Mouse (Mus musculus) adrenal gland, adult 18-20 months (tissue): ENCODE data around the gene Ddx59. TPM values are rescaled to one million over a fixed set of nuclear protein-coding genes. Genes with fewer than 3 reads are reported as not detected.

Source experiments
- DNase-seq, 2 experiments: peaks; one replicate each; pipeline ENCODE4 v3.0.0; 2021 to 2022; ENCODE audit warnings: low spot score in 2 of 2
- long read RNA-seq, 2 experiments: library from polyadenylated mRNA; stranded (forward); transcript quantifications; one replicate each; pipeline ENCODE4 v2.0.0; 2021
- total RNA-seq, 2 experiments: library from RNA; stranded (reverse); gene quantifications; 1 replicate in 1 of 2; 2 replicates in 1 of 2; pipeline ENCODE4 v1.2.3; 2021

The Ddx59 gene
- 10 to 100 TPM; 10.3 to 12.4 TPM for total RNA-seq
- long read RNA-seq, experiment 1, transcript Ddx59-201 (8 exons, 2,166 nt) = major isoform, 7 of 9 reads
- long read RNA-seq, experiment 1, partial matches to known transcripts = 1 of 9 reads
- long read RNA-seq, experiment 1, other reads (novel, unspliced or antisense) = 1 of 9 reads
- long read RNA-seq, experiment 2, transcript Ddx59-201 (8 exons, 2,166 nt) = major isoform, 18 of 28 reads
- long read RNA-seq, experiment 2, partial matches to known transcripts = 5 of 28 reads
- long read RNA-seq, experiment 2, other reads (novel, unspliced or antisense) = 5 of 28 reads

DNA sequence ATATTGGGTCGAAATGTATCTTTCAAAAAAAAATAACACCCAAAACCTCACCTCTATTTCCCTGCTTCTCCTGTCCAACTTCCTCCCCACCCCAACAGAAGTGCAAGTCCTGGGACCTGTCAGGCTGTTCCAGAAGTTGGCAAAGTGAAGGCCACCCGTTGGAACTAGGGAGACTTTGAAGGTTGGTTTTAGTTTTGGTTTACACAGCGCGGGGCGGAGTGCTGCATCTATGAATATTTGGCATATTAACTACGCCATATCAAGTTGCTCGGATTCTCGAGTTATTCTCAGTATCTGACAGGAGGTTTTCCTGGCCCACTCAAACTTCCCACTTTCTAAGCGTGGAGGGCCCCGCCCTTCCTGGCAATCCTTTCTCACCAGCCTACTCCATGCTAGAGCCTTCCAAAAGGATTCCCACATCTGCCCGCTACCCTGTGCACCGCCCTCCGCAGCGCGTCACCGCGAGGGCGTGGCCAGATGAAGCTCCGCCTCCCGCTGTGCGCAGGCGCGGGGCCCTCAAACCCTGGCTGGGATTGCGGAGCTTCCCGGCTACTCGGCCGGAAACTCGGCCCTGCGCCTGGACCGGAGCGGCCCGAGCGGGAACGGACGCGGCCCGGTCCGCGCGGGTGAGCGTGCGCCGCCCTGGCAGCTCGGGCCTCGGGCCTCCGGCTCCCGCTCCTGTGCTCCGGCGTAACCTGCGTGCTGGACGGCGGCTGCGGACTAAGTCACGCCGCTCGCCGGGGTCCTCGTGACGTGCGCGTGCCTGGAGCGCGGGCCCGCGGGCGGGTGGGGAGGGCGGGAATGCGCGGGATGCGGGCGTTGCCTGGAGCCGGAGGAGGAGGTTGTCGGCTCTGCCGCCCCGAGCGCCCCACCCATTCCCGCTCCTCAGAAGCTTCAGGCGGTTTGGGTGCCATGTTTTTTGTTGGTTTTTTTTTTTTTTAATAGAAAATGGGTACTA lies at the start of gene Ddx59:
Gene Ddx59, plus strand, starts transcription at position 474 of the 958 bp plus-strand sequence.
- peak; percentile 100 for DNase-seq

DNA sequence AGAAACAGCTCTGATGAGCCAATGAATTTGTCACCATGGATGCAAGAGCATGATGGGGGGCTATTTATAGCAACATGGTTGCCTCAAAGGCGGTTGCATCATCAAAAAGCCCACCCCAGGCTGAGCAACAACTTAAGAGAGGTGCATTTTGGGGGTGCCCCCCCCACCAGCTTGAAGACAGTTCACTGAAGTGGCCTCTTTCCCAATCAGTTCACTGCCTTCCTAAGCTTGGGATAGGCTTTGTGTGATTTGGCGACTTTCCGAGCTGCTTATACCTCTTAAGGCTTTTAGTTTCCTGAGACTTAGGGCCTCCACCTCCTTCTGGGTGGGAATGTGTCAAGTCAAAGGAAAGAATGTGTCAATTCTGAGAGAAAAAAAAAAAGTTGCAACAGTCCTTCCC lies 49.1 kb upstream of the Ddx59 start:
- DNase-seq = no peak

DNA sequence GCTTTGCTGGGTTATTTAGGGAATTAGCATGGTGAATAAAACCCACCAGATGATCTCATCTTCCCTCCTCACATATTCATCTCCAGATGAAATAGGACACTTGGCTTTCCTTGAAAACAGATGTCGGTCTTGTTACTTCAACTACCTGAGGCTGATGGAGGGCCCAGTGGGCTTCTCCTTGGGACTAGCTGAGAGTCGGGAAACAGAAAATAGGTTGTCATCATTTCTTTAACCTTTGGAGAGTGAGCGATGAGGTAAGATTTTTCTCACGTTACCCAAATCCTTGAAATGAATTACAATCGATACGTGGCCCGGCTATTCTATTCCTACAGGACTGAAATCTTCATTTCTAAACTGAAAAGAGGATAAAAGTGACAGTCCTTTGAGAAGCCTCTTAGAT lies 35.8 kb upstream of the Ddx59 start:
- DNase-seq = no peak

DNA sequence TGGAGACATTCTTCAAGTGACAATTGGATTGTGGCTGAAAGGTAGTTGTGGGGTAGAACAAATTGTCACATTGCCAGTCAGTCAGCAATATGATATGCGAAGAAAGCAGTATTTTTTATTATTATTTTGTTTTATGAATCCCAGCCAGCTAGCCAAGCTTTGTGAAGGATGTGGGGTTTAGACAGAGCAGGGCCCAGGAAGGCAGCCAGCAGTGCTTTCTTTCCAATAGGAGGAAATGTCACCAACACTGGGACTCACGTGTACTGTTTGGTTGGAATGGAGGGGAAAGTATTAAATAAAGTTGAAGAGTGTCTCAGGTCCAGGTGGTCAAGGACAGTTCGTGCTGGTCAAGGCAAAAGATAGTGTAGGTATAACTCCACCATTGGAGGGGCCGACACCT lies 34.9 kb upstream of the Ddx59 start:
- no peak for DNase-seq

DNA sequence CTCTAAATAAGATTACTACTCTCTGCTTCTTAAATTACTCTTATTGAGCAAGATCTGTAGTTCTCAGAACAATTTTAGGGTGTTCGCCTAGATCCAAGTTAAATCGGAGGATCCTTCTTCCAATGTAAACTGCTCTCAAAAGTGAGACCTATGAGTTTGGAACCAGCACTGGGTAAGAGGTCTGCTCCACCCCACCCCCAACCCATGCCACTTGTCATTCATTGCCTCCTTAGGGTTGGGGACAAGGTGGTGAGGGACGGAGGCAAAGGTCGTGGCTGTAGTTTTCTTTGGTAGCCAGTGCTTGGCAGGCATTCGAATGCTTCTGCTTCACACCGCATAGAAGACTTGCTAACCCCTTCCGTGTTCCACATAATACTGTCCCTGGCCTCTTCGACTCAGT lies 34.5 kb upstream of the Ddx59 start:
- DNase-seq = no peak

DNA sequence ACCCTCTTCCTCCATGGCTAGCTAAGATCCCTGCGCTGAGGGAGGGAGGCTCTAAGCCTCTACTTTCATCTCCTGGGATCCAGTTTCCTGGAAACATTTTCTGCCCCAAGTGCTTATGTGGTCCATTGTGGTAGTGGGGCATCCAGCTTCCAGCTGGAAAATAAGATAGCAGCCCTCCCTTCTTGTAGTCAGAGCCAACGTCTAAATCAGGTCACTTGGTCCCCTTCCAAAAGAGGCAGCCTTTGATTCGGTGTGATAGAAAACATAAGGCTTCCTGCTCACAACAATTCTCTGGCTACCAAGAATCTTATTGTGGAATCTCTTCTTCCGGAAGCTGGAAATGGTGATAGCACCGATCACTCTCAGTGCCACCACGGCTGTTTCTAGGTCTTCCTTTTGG lies 33.9 kb upstream of the Ddx59 start:
- DNase-seq = no peak

DNA sequence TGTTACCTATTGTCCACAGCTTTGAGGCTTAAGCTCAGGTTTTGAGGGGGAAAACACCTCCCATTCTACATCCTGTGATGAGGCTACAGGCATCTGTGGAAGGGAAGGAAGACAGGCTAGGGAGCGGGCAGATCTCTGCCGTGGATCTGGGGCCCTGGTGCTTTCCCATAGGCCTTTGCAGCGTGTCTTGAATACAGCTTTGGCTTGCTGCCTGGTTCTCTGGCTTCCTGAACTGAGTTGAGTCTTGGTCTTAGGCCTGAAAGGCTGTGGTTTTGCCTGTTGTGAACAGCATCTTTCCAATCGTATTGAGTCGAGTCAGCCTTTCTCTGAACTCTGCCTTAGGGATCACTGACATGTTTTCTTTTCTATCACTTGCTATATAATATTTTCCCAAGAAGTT lies 33.5 kb upstream of the Ddx59 start:
- no peak for DNase-seq

DNA sequence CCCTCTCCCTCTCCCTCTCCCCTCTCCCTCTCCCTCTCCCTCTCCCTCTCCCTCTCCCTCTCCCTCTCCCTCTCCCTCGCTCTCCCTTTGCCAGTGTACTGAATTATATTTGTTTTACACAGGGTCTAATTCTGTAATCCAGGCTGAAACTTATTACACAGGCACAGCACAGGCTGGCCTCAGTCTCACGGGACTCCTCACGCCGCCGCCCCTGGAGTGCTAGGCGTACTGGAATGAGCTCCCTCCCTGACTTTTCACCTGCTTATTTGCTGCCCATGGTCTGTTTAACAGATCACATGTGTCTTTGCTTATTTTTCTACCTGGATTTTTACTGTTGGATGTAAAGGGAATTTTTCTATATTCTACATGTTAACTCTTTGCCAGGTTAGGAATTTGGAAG lies 28.2 kb upstream of the Ddx59 start:
- DNase-seq = no peak

DNA sequence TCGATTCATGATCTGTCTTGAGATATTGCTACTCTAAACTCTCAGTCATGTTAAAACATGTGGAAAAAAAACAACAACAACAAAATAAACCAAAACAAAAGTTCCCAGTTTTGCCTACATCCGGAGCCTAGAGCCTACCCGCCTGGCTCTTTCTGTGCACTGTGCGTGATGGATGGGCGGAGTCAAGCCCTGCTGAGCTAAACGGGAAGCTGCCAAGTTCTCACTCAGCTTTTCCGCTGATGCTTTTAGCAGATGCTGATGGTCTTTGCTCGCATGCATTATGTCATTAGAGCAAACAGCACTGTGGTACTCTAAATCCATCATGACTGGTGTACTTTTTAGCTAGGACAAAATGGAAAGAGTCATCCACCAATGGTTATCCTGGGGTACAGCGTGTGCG lies 20.6 kb upstream of the Ddx59 start:
- DNase-seq = no peak

DNA sequence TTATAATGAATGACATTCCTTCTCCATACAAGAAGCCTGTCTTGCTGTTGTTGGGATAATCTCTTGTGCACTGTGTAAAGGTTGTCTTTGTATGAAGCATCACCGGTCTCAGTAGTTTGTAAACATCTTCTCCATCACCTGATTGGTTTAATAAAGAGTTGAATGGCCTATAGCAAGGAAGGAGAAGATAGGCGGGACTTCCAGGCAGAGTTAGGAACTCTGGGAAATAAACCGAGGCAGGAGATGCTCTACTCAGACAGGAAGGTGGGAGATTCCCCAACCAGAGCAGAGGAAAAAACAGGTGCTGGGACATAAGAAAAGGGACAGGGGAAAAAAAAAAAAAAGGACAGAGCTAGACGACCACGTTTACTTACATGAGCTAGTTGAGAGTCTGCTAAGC lies 20.0 kb upstream of the Ddx59 start:
- no peak for DNase-seq

DNA sequence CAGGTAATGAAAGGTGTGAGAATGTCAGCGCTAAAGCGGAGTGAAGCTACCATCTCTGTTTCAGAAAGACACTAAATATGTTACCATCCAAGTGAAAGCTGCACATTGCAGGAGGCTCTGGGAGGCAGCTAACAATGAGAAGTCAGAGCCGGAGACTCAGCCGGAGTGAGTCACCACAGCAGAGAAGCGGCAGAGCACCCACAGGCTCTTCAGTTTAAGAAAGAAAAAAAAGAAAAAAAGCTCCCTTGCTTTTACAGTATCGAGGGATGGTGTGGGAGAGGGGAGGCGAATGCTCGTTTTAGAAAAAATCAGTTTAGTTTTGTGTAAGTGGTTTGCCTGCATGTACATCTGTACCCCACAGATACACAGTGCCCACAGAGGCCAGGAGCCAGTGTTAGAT lies 13.8 kb upstream of the Ddx59 start:
- DNase-seq = no peak

DNA sequence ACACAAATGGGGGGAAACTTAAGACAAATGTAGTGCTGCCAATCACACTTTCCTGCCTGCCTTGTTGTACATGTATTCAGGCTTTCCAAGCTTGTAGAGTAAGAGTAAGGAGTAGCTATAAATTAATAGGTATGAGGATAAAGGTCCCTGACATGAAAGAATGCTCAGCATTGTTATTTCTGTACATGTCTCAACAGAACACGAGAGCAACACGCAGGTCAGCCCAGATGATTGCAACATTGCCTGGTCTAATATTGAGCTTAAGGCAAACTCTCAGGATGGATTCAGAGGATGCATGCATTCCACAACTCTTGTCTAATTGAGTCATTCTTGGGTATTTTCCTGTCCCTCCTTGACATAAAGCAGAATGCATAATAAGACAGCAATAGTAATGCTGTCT lies 5.4 kb upstream of the Ddx59 start:
- no peak for DNase-seq

DNA sequence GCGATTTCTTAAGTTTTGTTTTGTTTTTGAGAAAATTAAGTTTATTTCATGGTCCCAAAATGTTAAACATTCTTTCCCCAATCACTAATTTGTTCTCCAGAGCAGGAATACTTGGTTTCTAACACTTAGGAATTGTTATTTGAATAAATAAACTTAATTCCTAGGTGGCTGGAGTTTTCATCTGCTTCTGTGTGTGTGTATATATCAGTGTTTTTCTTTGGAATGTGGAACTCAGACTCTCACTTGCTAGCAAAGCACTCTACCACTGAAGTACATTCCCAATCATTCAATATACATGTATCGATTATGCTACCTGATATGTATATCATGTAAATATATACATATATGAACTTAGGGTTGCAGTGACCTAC lies 670 bp downstream of the Ddx59 start:
- no peak for DNase-seq

DNA sequence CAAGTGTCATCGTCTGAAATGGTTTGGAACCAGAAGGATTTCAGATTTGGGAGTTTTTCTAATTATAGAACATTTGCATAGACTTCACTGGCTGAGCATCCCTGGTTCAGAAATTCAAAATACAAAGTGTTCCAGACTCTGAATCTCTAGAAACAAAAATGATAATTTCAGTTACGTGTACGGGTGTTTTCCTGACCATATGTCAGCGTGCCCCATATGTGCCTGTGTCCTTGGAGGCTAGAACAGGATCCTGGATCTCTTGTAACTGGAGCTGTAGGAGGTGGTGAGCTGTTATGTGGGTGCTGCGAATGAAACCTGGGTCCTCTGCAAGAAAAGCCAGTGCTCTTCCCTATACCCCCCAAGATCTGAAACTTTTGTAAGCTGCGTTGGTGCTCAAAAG lies 3.3 kb downstream of the Ddx59 start:
- DNase-seq = no peak

DNA sequence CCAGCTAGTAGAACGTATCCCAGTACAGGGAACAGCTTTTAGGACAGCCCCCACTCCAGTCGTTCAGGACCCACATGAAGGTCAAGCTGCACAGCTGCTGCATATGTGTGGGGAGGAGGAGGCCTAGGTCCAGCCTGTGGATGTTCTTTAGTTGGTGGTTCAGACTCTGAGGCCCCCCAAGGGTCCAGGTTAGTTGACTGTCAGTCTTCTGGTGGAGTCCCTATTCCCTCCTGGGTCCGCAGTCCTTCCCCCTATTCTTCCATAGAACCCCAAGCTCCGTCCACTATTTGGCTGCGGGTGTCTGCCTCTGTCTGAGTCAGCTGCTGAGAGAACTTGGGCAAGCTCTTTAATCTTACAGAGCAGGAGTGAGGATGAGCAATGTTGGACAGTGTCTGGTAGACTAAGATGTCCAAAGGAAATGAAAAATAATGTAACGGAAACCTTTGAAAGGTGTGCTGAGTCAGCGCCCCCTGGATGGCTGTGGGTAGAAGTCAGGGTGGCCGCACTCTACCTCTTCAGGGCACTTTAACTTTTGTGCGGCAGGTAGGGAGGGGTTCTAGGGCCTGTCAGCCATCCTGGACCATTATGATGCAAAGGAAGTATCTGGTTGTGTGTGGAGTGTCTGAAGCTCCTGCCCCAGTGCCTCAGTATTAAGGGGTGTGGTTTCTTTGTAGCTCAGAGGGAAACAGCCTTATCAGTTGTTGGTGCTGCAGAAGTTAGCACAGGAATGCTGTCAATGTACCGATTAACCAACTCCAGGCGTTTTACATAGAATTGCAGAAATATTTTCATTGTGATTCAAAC lies 12.3 kb downstream of the Ddx59 start:
- DNase-seq = no peak

DNA sequence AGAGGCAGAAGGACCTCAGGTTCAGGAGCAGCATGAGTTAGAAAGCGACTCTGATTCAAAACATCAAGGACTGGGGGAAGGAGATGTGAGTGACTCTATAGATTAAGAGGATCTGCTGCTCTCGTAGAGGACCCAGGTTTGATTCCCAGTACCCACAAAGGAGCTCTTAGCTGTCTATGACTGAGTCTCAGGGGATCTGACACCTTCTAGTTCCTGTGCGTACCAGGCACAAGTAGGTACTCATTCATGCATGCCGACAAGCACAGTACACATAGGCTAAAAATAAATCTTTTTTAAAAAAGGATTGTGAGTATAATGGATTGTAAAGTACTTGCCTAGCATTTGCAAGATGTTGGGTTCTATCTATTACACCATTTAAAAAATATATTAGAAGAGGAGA lies 13.9 kb downstream of the Ddx59 start:
- DNase-seq = no peak

DNA sequence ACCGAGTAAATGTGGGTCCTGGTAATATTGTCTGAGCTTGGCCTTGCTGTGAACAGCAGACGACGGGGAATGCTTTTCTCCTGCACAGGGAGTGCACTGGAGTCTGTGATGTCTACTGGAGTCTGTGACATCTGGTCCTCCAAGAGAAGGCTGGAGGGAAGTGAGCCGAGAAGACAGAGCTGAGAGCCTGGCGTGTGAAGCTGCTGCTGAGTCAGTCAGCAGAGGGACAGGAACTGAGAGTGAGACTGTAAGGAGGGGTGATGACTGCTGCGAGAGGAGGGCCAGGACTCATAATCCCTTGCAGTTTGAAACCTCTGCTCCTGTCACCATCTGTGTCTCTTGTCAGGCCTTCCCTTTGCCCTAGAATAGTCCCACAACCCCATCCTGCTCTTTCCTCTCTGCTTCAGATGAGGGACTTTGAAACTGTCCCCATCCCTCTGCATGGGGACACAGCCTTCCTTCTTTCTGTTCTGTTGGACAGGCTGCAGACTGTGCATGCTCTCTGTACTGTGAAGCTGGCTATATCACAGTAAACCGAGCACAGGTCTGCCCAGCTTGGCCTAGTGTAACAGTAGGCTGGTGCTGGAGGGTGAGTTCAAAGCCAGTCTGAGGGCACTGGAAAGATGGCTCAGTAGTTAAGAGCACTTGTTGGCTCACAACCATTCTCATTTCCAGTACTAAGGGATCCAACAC lies 15.2 kb downstream of the Ddx59 start:
- no peak for DNase-seq

DNA sequence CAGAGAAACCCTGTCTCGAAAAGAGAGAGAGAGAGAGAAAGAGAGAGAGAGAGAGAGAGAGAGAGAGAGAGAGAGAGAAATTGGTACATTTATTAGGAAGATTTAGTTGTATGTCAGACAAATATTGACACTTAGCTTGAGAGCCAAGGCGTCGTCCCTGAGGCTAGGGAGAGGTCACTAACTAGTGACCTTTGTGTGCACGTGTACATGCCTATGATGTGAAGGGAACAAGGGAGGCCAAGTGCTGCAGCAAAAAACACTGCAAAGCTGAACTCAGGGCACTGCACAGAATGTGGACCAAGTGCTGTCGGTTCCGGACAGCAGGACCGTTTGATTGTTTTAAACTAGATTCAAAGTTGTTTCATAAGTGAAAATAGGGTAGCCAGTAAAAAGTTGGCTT lies 25.7 kb downstream of the Ddx59 start:
- DNase-seq = no peak

DNA sequence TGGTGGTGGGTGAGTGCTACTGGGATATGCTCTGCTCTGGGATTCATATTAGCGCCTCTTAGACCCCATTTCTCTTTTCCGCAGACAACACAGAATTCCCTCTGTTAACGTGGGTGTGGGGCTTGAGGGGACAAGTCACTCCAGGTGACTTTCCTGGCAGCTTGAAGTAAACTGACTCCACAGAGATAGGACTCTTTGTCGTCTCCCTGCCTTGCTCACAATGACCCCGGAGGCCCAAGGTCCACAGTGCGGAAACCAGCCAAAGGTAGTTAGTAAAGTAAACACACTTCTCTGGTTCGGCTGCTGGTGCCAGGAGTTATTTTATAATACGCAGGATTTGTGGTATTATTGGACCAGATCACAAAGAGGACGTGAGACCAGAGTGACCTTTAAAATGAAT lies 27.7 kb downstream of the Ddx59 start:
- DNase-seq = no peak

DNA sequence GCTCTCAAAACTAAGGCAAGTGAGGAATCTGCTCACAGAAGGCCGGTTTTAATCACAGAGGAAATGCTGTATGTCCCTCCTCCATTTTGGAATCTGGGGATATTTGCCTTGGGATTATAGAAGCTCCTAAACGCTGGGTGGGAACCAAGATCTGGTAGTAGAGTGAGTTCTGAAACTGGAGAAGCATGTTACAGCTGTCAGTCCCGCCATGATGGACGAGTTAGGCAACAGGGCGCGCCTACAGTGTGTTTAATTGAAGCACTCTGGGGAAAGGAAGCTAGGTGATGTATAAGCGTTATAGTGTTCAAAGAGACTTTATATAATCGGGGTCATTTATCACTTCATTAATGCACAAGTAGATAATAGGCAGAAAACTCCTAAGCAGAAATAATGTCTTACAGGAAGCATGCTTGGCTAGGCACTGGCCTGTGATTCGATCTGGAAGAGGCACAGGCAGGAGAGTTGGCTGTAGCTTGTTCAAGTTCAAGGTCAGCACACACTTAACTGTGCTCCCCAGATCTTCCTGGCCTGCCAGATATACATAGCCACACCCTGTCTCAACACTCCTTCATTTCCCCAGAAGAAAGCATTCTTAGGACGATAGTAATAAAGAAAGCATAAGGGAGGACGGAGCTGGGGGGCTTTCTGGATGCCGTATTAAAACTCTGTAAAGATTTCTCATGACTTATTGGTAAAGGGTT lies 29.6 kb downstream of the Ddx59 start:
- no peak for DNase-seq

DNA sequence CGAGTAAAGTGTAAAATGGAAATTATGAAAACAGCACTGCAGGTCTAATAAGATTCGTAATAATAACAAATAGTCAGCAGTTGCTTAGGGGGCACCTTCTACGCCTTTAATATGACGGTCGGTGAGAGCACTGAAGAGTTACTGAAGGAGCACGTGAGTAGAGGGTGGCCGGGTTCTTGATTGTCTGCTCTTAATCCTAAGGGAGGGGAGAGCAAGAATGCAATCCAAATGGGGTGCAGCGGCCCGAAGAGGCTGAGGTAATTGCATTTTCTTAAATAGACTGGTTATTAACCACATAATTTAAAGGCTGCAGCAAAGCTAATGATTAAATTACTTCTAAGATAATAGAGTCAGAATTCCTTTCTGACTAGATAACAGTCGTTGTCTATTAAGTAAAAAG lies 31.9 kb downstream of the Ddx59 start:
- no peak for DNase-seq
